Mouse (Mus musculus): ENCODE results near the gene Aldh1a1. TPM values are rescaled to one million over a fixed set of nuclear protein-coding genes. Genes with fewer than 3 reads are reported as not detected.

Aldh1a1 gene
- total and polyA plus RNA-seq, 2 experiments from 2014 or later = 2.7 to 5.3 TPM

DNA sequence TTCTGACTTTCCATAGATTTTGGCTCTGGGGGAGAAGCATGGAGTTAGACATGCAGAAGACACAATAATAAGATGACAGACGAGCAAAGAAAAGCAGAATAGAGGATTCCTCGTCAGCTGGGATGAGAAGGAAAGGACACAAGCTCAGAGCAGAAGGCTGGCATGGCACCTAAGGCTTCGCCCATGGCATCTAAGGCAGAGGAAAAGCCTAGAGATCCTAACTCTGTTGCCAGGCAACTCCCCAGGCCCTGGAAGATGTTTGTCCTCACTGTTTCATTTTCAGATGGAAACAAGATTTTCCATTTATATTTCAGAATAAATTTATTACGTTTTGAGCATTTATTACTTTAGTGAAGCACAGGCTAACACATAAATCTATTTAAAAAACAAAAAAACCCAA is 48.5 kb downstream of the Aldh1a1 start:
- Histone ChIP-seq H3K9ac (replicated peaks; ENCODE audit: low read depth, low read length) (no peak overlapping the region), H3K9me3 (replicated peaks; ENCODE audit: control insufficient read depth, low read length) (no peaks in the 10 kb centered on the region), H3K36me3 (replicated peaks; ENCODE audit: control insufficient read depth, insufficient read depth, low read length) (no peaks in the 10 kb centered on the region), H3K4me3 (ENCODE audit: low read depth, low read length) (no peak overlapping the region), H3K4me1 (ENCODE audit: control insufficient read depth, insufficient read depth) (no peaks in the 10 kb centered on the region), H3K4me2 (ENCODE audit: low read depth, low read length) (no peak overlapping the region), H3K27me3 (ENCODE audit: control insufficient read depth, insufficient read depth, low read length) (no peaks in the 10 kb centered on the region), H3K27ac (ENCODE audit: low read depth) (no peak overlapping the region)
- TF ChIP-seq CTCF (IDR thresholded peaks at IDR 0.05; ENCODE audit: low read depth) (no peak), EP300 (IDR thresholded peaks at IDR 0.05; ENCODE audit: low read depth) (no peak)
- WGBS = 48% methylated on average over 4 of the region's 4 CpGs
- DNase-seq (ENCODE audit: low spot score) (no peak), ATAC-seq (ENCODE audit: insufficient read depth, low read depth) (no peak)

DNA sequence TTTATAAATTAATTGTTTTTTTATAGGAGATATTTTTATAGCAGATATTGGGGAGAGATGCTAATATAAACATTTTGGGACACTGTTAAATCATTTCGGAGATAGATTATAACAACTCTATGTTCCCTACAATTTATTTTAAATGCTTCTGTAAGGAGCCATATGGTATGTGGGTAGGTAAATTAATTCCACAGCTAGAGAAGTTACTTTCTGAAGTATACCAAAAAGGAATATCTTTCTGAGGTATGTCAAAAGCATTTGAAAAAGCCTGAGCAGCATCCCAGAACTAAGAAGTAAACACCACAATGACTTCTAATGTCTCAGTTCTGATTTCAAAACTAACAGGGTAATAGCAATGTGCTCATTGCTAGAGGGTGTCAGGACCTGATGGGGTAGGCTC is 49.4 kb downstream of the Aldh1a1 start:
- TF ChIP-seq CTCF (IDR thresholded peaks at IDR 0.05; ENCODE audit: low read depth) (no peak), EP300 (IDR thresholded peaks at IDR 0.05; ENCODE audit: low read depth) (no peak)
- Histone ChIP-seq H3K4me2 (ENCODE audit: low read depth, low read length) (no peak overlapping the region), H3K36me3 (replicated peaks; ENCODE audit: control insufficient read depth, insufficient read depth, low read length) (no peaks in the 10 kb centered on the region), H3K27me3 (ENCODE audit: control insufficient read depth, insufficient read depth, low read length) (no peaks in the 10 kb centered on the region), H3K9ac (replicated peaks; ENCODE audit: low read depth, low read length) (no peak overlapping the region), H3K9me3 (replicated peaks; ENCODE audit: control insufficient read depth, low read length) (no peaks in the 10 kb centered on the region), H3K4me1 (ENCODE audit: control insufficient read depth, insufficient read depth) (no peaks in the 10 kb centered on the region), H3K27ac (ENCODE audit: low read depth) (no peak overlapping the region), H3K4me3 (ENCODE audit: low read depth, low read length) (no peak overlapping the region)
- WGBS = 72% methylated on average over 1 of the region's 1 CpGs
- ATAC-seq (ENCODE audit: insufficient read depth, low read depth) = no peak
- DNase-seq (ENCODE audit: low spot score) = no peak

DNA sequence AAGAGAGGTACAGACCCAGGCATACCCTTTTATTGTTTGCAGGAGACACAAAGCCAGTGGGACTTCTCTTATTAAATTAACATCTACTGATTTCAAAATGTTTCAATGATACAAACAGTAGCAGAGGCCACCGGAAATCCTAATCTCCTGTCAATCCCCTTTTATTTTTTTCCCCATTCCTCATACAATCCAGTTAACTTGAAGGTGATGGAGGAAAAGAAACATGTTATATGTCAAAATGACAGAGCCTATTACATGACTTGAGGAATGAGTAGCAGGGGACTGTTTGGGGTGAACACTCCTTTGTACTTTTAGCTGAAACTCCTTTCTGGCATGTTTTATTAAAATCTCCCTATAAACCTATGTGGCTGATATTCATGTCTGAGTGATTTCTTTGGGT is 51.3 kb downstream of the Aldh1a1 start:
- TF ChIP-seq CTCF (IDR thresholded peaks at IDR 0.05; ENCODE audit: low read depth) (no peak), EP300 (IDR thresholded peaks at IDR 0.05; ENCODE audit: low read depth) (no peak)
- Histone ChIP-seq H3K4me1 (ENCODE audit: control insufficient read depth, insufficient read depth) (no peaks in the 10 kb centered on the region), H3K9me3 (replicated peaks; ENCODE audit: control insufficient read depth, low read length) (no peaks in the 10 kb centered on the region), H3K36me3 (replicated peaks; ENCODE audit: control insufficient read depth, insufficient read depth, low read length) (no peaks in the 10 kb centered on the region), H3K9ac (replicated peaks; ENCODE audit: low read depth, low read length) (no peak overlapping the region), H3K4me2 (ENCODE audit: low read depth, low read length) (no peak overlapping the region), H3K27ac (ENCODE audit: low read depth) (no peak overlapping the region), H3K4me3 (ENCODE audit: low read depth, low read length) (no peak overlapping the region), H3K27me3 (ENCODE audit: control insufficient read depth, insufficient read depth, low read length) (no peaks in the 10 kb centered on the region)
- ATAC-seq (ENCODE audit: insufficient read depth, low read depth) = no peak
- no peak for DNase-seq (ENCODE audit: low spot score)
- WGBS = 49% methylated on average over 1 of the region's 1 CpGs

- ATAC-seq (ENCODE audit: insufficient read depth, low read depth) = no peak
Observed at GRCm38 (mm10) chr19:20544941-20545340, 52.4 kb downstream of the Aldh1a1 start.

GRCm38 (mm10) chr19:20547025-20547424 is 54.5 kb downstream of the Aldh1a1 start:
- Histone ChIP-seq H3K27me3 (ENCODE audit: control insufficient read depth, insufficient read depth, low read length) (no peaks in the 10 kb centered on the region), H3K27ac (ENCODE audit: low read depth) (no peak overlapping the region), H3K4me3 (ENCODE audit: low read depth, low read length) (no peak overlapping the region), H3K9ac (replicated peaks; ENCODE audit: low read depth, low read length) (no peak overlapping the region), H3K4me2 (ENCODE audit: low read depth, low read length) (no peak overlapping the region), H3K4me1 (ENCODE audit: control insufficient read depth, insufficient read depth) (no peaks in the 10 kb centered on the region), H3K36me3 (replicated peaks; ENCODE audit: control insufficient read depth, insufficient read depth, low read length) (no peaks in the 10 kb centered on the region), H3K9me3 (replicated peaks; ENCODE audit: control insufficient read depth, low read length) (no peaks in the 10 kb centered on the region)
- no peak for ATAC-seq (ENCODE audit: insufficient read depth, low read depth)
- no peak for TF ChIP-seq EP300 (IDR thresholded peaks at IDR 0.05; ENCODE audit: low read depth)
- no peak for TF ChIP-seq CTCF (IDR thresholded peaks at IDR 0.05; ENCODE audit: low read depth)
- no peak for DNase-seq (ENCODE audit: low spot score)
- 62% methylated on average over 3 of the region's 3 CpGs for WGBS

More at GRCm38 (mm10) chr19:20544941-20545340, 52.4 kb downstream of the Aldh1a1 start:
- no peak overlapping the region for H3K4me2 ChIP-seq (ENCODE audit: low read depth, low read length)
- no peaks in the 10 kb centered on the region for H3K36me3 ChIP-seq (replicated peaks; ENCODE audit: control insufficient read depth, insufficient read depth, low read length)
- no peaks in the 10 kb centered on the region for H3K9me3 ChIP-seq (replicated peaks; ENCODE audit: control insufficient read depth, low read length)
- no peak overlapping the region for H3K4me3 ChIP-seq (ENCODE audit: low read depth, low read length)
- H3K27me3 ChIP-seq (ENCODE audit: control insufficient read depth, insufficient read depth, low read length) = no peaks in the 10 kb centered on the region
- no peak overlapping the region for H3K27ac ChIP-seq (ENCODE audit: low read depth)
- 89% methylated on average over 1 of the region's 1 CpGs for WGBS
- TF ChIP-seq CTCF (IDR thresholded peaks at IDR 0.05; ENCODE audit: low read depth) (no peak), EP300 (IDR thresholded peaks at IDR 0.05; ENCODE audit: low read depth) (no peak)
- DNase-seq (ENCODE audit: low spot score) = no peak
- H3K9ac ChIP-seq (replicated peaks; ENCODE audit: low read depth, low read length) = no peak overlapping the region
- no peaks in the 10 kb centered on the region for H3K4me1 ChIP-seq (ENCODE audit: control insufficient read depth, insufficient read depth)

- Histone ChIP-seq H3K4me2 (ENCODE audit: low read depth, low read length) (no peak overlapping the region), H3K9ac (replicated peaks; ENCODE audit: low read depth, low read length) (no peak overlapping the region), H3K4me1 (ENCODE audit: control insufficient read depth, insufficient read depth) (no peaks in the 10 kb centered on the region), H3K36me3 (replicated peaks; ENCODE audit: control insufficient read depth, insufficient read depth, low read length) (no peaks in the 10 kb centered on the region), H3K27me3 (ENCODE audit: control insufficient read depth, insufficient read depth, low read length) (no peaks in the 10 kb centered on the region), H3K9me3 (replicated peaks; ENCODE audit: control insufficient read depth, low read length) (no peaks in the 10 kb centered on the region), H3K4me3 (ENCODE audit: low read depth, low read length) (no peak overlapping the region), H3K27ac (ENCODE audit: low read depth) (no peak overlapping the region)
- WGBS = 65% methylated on average over 1 of the region's 1 CpGs
- no peak for TF ChIP-seq CTCF (IDR thresholded peaks at IDR 0.05; ENCODE audit: low read depth)
- no peak for TF ChIP-seq EP300 (IDR thresholded peaks at IDR 0.05; ENCODE audit: low read depth)
- DNase-seq (ENCODE audit: low spot score) (no peak), ATAC-seq (ENCODE audit: insufficient read depth, low read depth) (no peak)
Observed at GRCm38 (mm10) chr19:20549409-20549808, 56.9 kb downstream of the Aldh1a1 start.
